Mouse (Mus musculus): Measurements from ENCODE around the gene Wdfy1. TPM values are rescaled to one million over a fixed set of nuclear protein-coding genes. Genes with fewer than 3 reads are reported as not detected.

Wdfy1 gene
- total and polyA plus RNA-seq, 3 experiments = 30.7 to 76.7 (median 57.1) TPM

- H3K4me1 ChIP-seq (ENCODE audit: insufficient read depth, low read depth, low read length) = peaks cover 2% of the 10 kb centered on the region; the same call in 1 of the 2 replicates
- ATAC-seq (ENCODE audit: extremely low read depth, insufficient number of reproducible peaks, low FRiP score, poor library complexity, severe bottlenecking) (no peak), DNase-seq (ENCODE audit: low spot score) (no peak)
- H3K9me3 ChIP-seq (replicated peaks) = no peaks in the 10 kb centered on the region
- H3K27me3 ChIP-seq (ENCODE audit: insufficient read depth, low read length) = no peaks in the 10 kb centered on the region
- no peak overlapping the region for H3K4me3 ChIP-seq (ENCODE audit: low read depth, low read length)
- H3K36me3 ChIP-seq (replicated peaks) = peaks cover 50% of the 10 kb centered on the region
- no peak for TF ChIP-seq POLR2AphosphoS5 (IDR thresholded peaks at IDR 0.05; ENCODE audit: insufficient replicate concordance, low read depth, low read length)
- no peak for TF ChIP-seq CTCF (IDR thresholded peaks at IDR 0.05; ENCODE audit: low read depth, low read length)
- TF ChIP-seq GATA1 (IDR thresholded peaks at IDR 0.05; ENCODE audit: borderline replicate concordance, low read length) = no peak
Measured at GRCm38 (mm10) chr1:79703520-79703919, 72.4 kb downstream of the Wdfy1 start.

- H3K4me1 ChIP-seq (ENCODE audit: insufficient read depth, low read depth, low read length) = peaks cover 3% of the 10 kb centered on the region; the same call in 1 of the 2 replicates
- peaks cover 19% of the 10 kb centered on the region for H3K36me3 ChIP-seq (replicated peaks)
- ATAC-seq (ENCODE audit: extremely low read depth, insufficient number of reproducible peaks, low FRiP score, poor library complexity, severe bottlenecking) = no peak
- no peaks in the 10 kb centered on the region for H3K9me3 ChIP-seq (replicated peaks)
- no peak for DNase-seq (ENCODE audit: low spot score)
- TF ChIP-seq GATA2 (IDR thresholded peaks at IDR 0.05; ENCODE audit: borderline replicate concordance, low read depth, low read length) (no peak), GATA1 (IDR thresholded peaks at IDR 0.05; ENCODE audit: borderline replicate concordance, low read length) (no peak), TAL1 (conservative IDR thresholded peaks at IDR 0.05; ENCODE audit: low read depth, low read length) (no peak), POLR2AphosphoS5 (IDR thresholded peaks at IDR 0.05; ENCODE audit: insufficient replicate concordance, low read depth, low read length) (no peak), CTCF (IDR thresholded peaks at IDR 0.05; ENCODE audit: low read depth, low read length) (no peak)
- H3K27me3 ChIP-seq (ENCODE audit: insufficient read depth, low read length) = no peaks in the 10 kb centered on the region; the same call in 1 of the 2 replicates
- H3K4me3 ChIP-seq (ENCODE audit: low read depth, low read length) = no peak overlapping the region
Measured at GRCm38 (mm10) chr1:79698506-79698905, 77.4 kb downstream of the Wdfy1 start.

GRCm38 (mm10) chr1:79697382-79697781 is 78.6 kb downstream of the Wdfy1 start:
- Histone ChIP-seq H3K9me3 (replicated peaks) (no peaks in the 10 kb centered on the region), H3K4me1 (ENCODE audit: insufficient read depth, low read depth, low read length) (peaks cover 3% of the 10 kb centered on the region; the same call in 1 of the 2 replicates), H3K4me3 (ENCODE audit: low read depth, low read length) (no peak overlapping the region), H3K36me3 (replicated peaks) (peaks cover 18% of the 10 kb centered on the region), H3K27me3 (ENCODE audit: insufficient read depth, low read length) (peaks cover 2% of the 10 kb centered on the region; the same call in 1 of the 2 replicates)
- TF ChIP-seq GATA1 (IDR thresholded peaks at IDR 0.05; ENCODE audit: borderline replicate concordance, low read length) = no peak
- TF ChIP-seq TAL1 (conservative IDR thresholded peaks at IDR 0.05; ENCODE audit: low read depth, low read length) = no peak
- TF ChIP-seq GATA2 (IDR thresholded peaks at IDR 0.05; ENCODE audit: borderline replicate concordance, low read depth, low read length) = no peak
- TF ChIP-seq POLR2AphosphoS5 (IDR thresholded peaks at IDR 0.05; ENCODE audit: insufficient replicate concordance, low read depth, low read length) = no peak
- no peak for TF ChIP-seq CTCF (IDR thresholded peaks at IDR 0.05; ENCODE audit: low read depth, low read length)
- DNase-seq (ENCODE audit: low spot score) (no peak), ATAC-seq (ENCODE audit: extremely low read depth, insufficient number of reproducible peaks, low FRiP score, poor library complexity, severe bottlenecking) (no peak)

- Histone ChIP-seq H3K4me1 (ENCODE audit: insufficient read depth, low read depth, low read length) (peaks cover 3% of the 10 kb centered on the region; the same call in 1 of the 2 replicates), H3K36me3 (replicated peaks) (peaks cover 17% of the 10 kb centered on the region), H3K9me3 (replicated peaks) (no peaks in the 10 kb centered on the region), H3K4me3 (ENCODE audit: low read depth, low read length) (no peak overlapping the region), H3K27me3 (ENCODE audit: insufficient read depth, low read length) (peaks cover 2% of the 10 kb centered on the region; the same call in 1 of the 2 replicates)
- DNase-seq (ENCODE audit: low spot score) (no peak), ATAC-seq (ENCODE audit: extremely low read depth, insufficient number of reproducible peaks, low FRiP score, poor library complexity, severe bottlenecking) (no peak)
- TF ChIP-seq TAL1 (conservative IDR thresholded peaks at IDR 0.05; ENCODE audit: low read depth, low read length) (no peak), GATA2 (IDR thresholded peaks at IDR 0.05; ENCODE audit: borderline replicate concordance, low read depth, low read length) (no peak), POLR2AphosphoS5 (IDR thresholded peaks at IDR 0.05; ENCODE audit: insufficient replicate concordance, low read depth, low read length) (no peak), CTCF (IDR thresholded peaks at IDR 0.05; ENCODE audit: low read depth, low read length) (no peak), GATA1 (IDR thresholded peaks at IDR 0.05; ENCODE audit: borderline replicate concordance, low read length) (no peak)
Measured at GRCm38 (mm10) chr1:79696933-79697332, 79.0 kb downstream of the Wdfy1 start.

DNA sequence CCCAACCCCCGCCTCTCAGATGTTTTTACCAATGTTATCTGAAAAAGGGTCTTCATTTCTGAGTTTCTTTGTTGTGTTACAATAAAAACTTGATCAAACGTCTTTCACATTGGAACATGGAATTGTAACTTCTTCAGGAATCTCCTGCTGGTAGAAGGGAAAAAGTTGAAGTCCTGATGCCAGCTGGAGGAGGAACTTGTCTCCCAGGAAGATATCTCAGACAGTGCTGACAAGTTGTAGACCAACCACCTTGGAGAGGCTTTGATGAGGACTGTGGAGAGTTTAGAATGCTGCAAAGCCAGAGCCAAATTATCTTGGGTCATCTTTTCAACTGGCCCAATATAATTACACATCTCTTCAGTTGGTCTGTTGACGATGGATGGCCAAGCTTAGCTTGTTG is 83.5 kb downstream of the Wdfy1 start:
- Histone ChIP-seq H3K4me1 (ENCODE audit: insufficient read depth, low read depth, low read length) (peaks cover 6% of the 10 kb centered on the region), H3K9me3 (replicated peaks) (no peaks in the 10 kb centered on the region), H3K4me3 (ENCODE audit: low read depth, low read length) (no peak overlapping the region), H3K36me3 (replicated peaks) (no peaks in the 10 kb centered on the region), H3K27me3 (ENCODE audit: insufficient read depth, low read length) (peaks cover 6% of the 10 kb centered on the region; the same call in 1 of the 2 replicates)
- DNase-seq (ENCODE audit: low spot score) (no peak), ATAC-seq (ENCODE audit: extremely low read depth, insufficient number of reproducible peaks, low FRiP score, poor library complexity, severe bottlenecking) (no peak)
- TF ChIP-seq TAL1 (conservative IDR thresholded peaks at IDR 0.05; ENCODE audit: low read depth, low read length) (no peak), GATA1 (IDR thresholded peaks at IDR 0.05; ENCODE audit: borderline replicate concordance, low read length) (no peak)

- no peaks in the 10 kb centered on the region for H3K9me3 ChIP-seq (replicated peaks)
- H3K36me3 ChIP-seq (replicated peaks) = no peaks in the 10 kb centered on the region
- no peak overlapping the region for H3K4me3 ChIP-seq (ENCODE audit: low read depth, low read length)
- no peak for TF ChIP-seq GATA2 (IDR thresholded peaks at IDR 0.05; ENCODE audit: borderline replicate concordance, low read depth, low read length)
- no peak for TF ChIP-seq GATA1 (IDR thresholded peaks at IDR 0.05; ENCODE audit: borderline replicate concordance, low read length)
- TF ChIP-seq CTCF (IDR thresholded peaks at IDR 0.05; ENCODE audit: low read depth, low read length) = no peak
- no peak for TF ChIP-seq POLR2AphosphoS5 (IDR thresholded peaks at IDR 0.05; ENCODE audit: insufficient replicate concordance, low read depth, low read length)
- TF ChIP-seq TAL1 (conservative IDR thresholded peaks at IDR 0.05; ENCODE audit: low read depth, low read length) = peak; percentile 82
- H3K27me3 ChIP-seq (ENCODE audit: insufficient read depth, low read length) = peaks cover 4% of the 10 kb centered on the region; the same call in 1 of the 2 replicates
- peaks cover 40% of the 10 kb centered on the region for H3K4me1 ChIP-seq (ENCODE audit: insufficient read depth, low read depth, low read length)
- ATAC-seq (ENCODE audit: extremely low read depth, insufficient number of reproducible peaks, low FRiP score, poor library complexity, severe bottlenecking) (peak; percentile 95), DNase-seq (ENCODE audit: low spot score) (peak; percentile 56)
Measured at GRCm38 (mm10) chr1:79687254-79687653, 88.7 kb downstream of the Wdfy1 start.
